Mouse (Mus musculus) embryonic fibroblast, embryonic 13.5 days (primary cell): ENCODE results near the gene Gm4894. TPM values are rescaled to one million over a fixed set of nuclear protein-coding genes. Genes with fewer than 3 reads are reported as not detected.

Source experiments
- H3K27ac ChIP-seq: 2 replicates; pipeline ENCODE4 v1.5.1; 2012; ENCODE audit warnings: low read length, control low read depth, inconsistent platforms; ENCODE audit not compliant: insufficient read depth
- H3K4me1 ChIP-seq: 2 replicates; pipeline ENCODE4 v1.6.1; 2011; ENCODE audit warnings: low read length; ENCODE audit not compliant: control insufficient read depth, insufficient read depth
- H3K4me3 ChIP-seq: 2 replicates; pipeline ENCODE4 v1.5.1; 2011; ENCODE audit warnings: mild to moderate bottlenecking, control low read depth, low read length; ENCODE audit not compliant: insufficient read depth
- CTCF ChIP-seq: IDR thresholded peaks from 2 replicates; pipeline ENCODE4 v1.5.1; 2011; ENCODE audit warnings: mild to moderate bottlenecking, control low read depth, low read length, moderate library complexity, borderline replicate concordance; ENCODE audit not compliant: insufficient read depth
- POLR2A ChIP-seq: IDR thresholded peaks from 2 replicates; pipeline ENCODE4 v1.6.1; 2011; ENCODE audit warnings: low read depth, mild to moderate bottlenecking, control low read depth, low read length, moderate library complexity
- polyA plus RNA-seq: library from polyadenylated mRNA; stranded (reverse); fragments of >200 nt; gene quantifications from 2 replicates; pipeline ENCODE4 v1.2.4, GENCODE M21; 2011; ENCODE audit warnings: low read depth; ENCODE audit not compliant: missing spikeins, insufficient read length

The Gm4894 gene
- polyA plus RNA-seq, 1 experiment = not detected

- TF ChIP-seq CTCF = no peak
- no peak for TF ChIP-seq POLR2A
- no peak overlapping the region for H3K27ac ChIP-seq
- H3K4me1 ChIP-seq = no peaks in the 10 kb centered on the region
- no peak overlapping the region for H3K4me3 ChIP-seq
Observed at GRCm38 (mm10) chr9:49273566-49273965, 23.2 kb downstream of the Gm4894 start.

GRCm38 (mm10) chr9:49275976-49276375 lies 25.6 kb downstream of the Gm4894 start:
- TF ChIP-seq POLR2A = no peak
- TF ChIP-seq CTCF = no peak
- Histone ChIP-seq H3K27ac (no peak overlapping the region), H3K4me1 (no peaks in the 10 kb centered on the region), H3K4me3 (no peak overlapping the region)

- no peak overlapping the region for H3K4me3 ChIP-seq
- H3K27ac ChIP-seq = no peak overlapping the region
- no peaks in the 10 kb centered on the region for H3K4me1 ChIP-seq
- TF ChIP-seq POLR2A = no peak
- TF ChIP-seq CTCF = no peak
Observed at GRCm38 (mm10) chr9:49276542-49277334, 26.4 kb downstream of the Gm4894 start.

GRCm38 (mm10) chr9:49295101-49295500 lies 44.8 kb downstream of the Gm4894 start:
- no peak overlapping the region for H3K27ac ChIP-seq
- no peak overlapping the region for H3K4me3 ChIP-seq
- H3K4me1 ChIP-seq = no peaks in the 10 kb centered on the region
- TF ChIP-seq POLR2A (no peak), CTCF (no peak)

GRCm38 (mm10) chr9:49307576-49307975 lies 57.2 kb downstream of the Gm4894 start:
- H3K4me3 ChIP-seq = no peak overlapping the region
- TF ChIP-seq POLR2A = no peak
- no peak for TF ChIP-seq CTCF
- H3K27ac ChIP-seq = no peak overlapping the region
- no peaks in the 10 kb centered on the region for H3K4me1 ChIP-seq

- Histone ChIP-seq H3K27ac (no peak overlapping the region), H3K4me3 (no peak overlapping the region), H3K4me1 (no peaks in the 10 kb centered on the region)
- no peak for TF ChIP-seq POLR2A
- TF ChIP-seq CTCF = no peak
Observed at GRCm38 (mm10) chr9:49310821-49311220, 60.5 kb downstream of the Gm4894 start.

- TF ChIP-seq CTCF (no peak), POLR2A (no peak)
- H3K4me3 ChIP-seq = no peak overlapping the region
- no peak overlapping the region for H3K27ac ChIP-seq
- H3K4me1 ChIP-seq = no peaks in the 10 kb centered on the region
Observed at GRCm38 (mm10) chr9:49318638-49319037, 68.3 kb downstream of the Gm4894 start.

Other genes with a start within 250 kb of the Gm4894 start
- 23.4 and 24.0 TPM in 2 replicates for gene Zw10, start 194.9 kb upstream of the Gm4894 start, polyA plus RNA-seq
- gene Tmprss5, start 169.3 kb upstream of the Gm4894 start, polyA plus RNA-seq = not detected in 2 replicates
- gene Drd2, start 90.1 kb downstream of the Gm4894 start, polyA plus RNA-seq = not detected in 2 replicates
- 0.19 and 0.37 TPM in 2 replicates for gene Ankk1, start 176.5 kb downstream of the Gm4894 start, polyA plus RNA-seq
- 9.6 and 14.8 TPM in 2 replicates for gene Ttc12, start 235.7 kb downstream of the Gm4894 start, polyA plus RNA-seq